8 mouse cellular contexts compared by ENCODE assay signal in genomic region chr7:109010720-109011595, GRCm38 (mm10).
DNase-seq lines count a peak whose midpoint lies in the region; ATAC-seq and TF ChIP-seq lines count a peak whose summit lies in the region.

No protein-coding gene starts in this region.

- H3K4me3 ChIP-seq in kidney, postnatal 0 days (replicated peaks; ENCODE audit: low read depth, low read length): peak overlapping the region; percentile 54
- H3K4me3 ChIP-seq in embryonic facial prominence, embryonic 13.5 days: peak overlapping the region; percentile 69
- H3K4me3 ChIP-seq in neural tube, embryonic 12.5 days: peak overlapping the region; percentile 79

- H3K9ac ChIP-seq in kidney, postnatal 0 days (ENCODE audit: low read depth, low read length): 0 out of 2 replicates have a peak overlapping the region, but pooled peaks have one; percentile 23
- H3K9ac ChIP-seq in embryonic facial prominence, embryonic 13.5 days: peak overlapping the region; percentile 76
- peak overlapping the region; percentile 86 for H3K9ac ChIP-seq in neural tube, embryonic 12.5 days

- H3K36me3 ChIP-seq in kidney, postnatal 0 days (ENCODE audit: insufficient read depth, low read length): no peaks in the 10 kb centered on the region
- no peaks in the 10 kb centered on the region for H3K36me3 ChIP-seq in embryonic facial prominence, embryonic 13.5 days
- H3K36me3 ChIP-seq in neural tube, embryonic 12.5 days: no peaks in the 10 kb centered on the region

- 0 out of 2 replicates have a peak, but pooled peaks cover 5% of the 10 kb centered on the region for H3K4me1 ChIP-seq in kidney, postnatal 0 days (replicated peaks; ENCODE audit: insufficient read depth, low read length)
- peaks cover 12% of the 10 kb centered on the region; the same call in 1 of the 2 replicates for H3K4me1 ChIP-seq in embryonic facial prominence, embryonic 13.5 days
- peaks cover 30% of the 10 kb centered on the region for H3K4me1 ChIP-seq in neural tube, embryonic 12.5 days

- no peak overlapping the region for H3K27ac ChIP-seq in kidney, postnatal 0 days
- no peak overlapping the region for H3K27ac ChIP-seq in embryonic facial prominence, embryonic 13.5 days
- peak overlapping the region; percentile 59; the same call in 1 of the 2 replicates for H3K27ac ChIP-seq in neural tube, embryonic 12.5 days

- no peaks in the 10 kb centered on the region for H3K9me3 ChIP-seq in kidney, postnatal 0 days (replicated peaks; ENCODE audit: low read length)
- no peaks in the 10 kb centered on the region for H3K9me3 ChIP-seq in embryonic facial prominence, embryonic 13.5 days
- H3K9me3 ChIP-seq in neural tube, embryonic 12.5 days: no peaks in the 10 kb centered on the region

- whole genome bisulfite sequencing in kidney, postnatal 0 days: 3% methylated on average over 65 of the region's 82 CpGs
- 1% methylated on average over 66 of the region's 82 CpGs for WGBS in embryonic facial prominence, embryonic 13.5 days
- 1% methylated on average over 80 of the region's 82 CpGs for WGBS in neural tube, embryonic 12.5 days

- ATAC-seq in kidney, postnatal 0 days (replicated peaks; ENCODE audit: low FRiP score, low read depth): 0 out of 2 replicates have a peak, but pooled peaks have one; percentile 46
- ATAC-seq in embryonic facial prominence, embryonic 13.5 days (ENCODE audit: insufficient number of reproducible peaks, insufficient read depth, low FRiP score, low TSS enrichment, low read depth): peak; percentile 71
- ATAC-seq in neural tube, embryonic 12.5 days (ENCODE audit: low FRiP score, low read depth): peak; percentile 70

- peaks cover 22% of the 10 kb centered on the region for H3K27me3 ChIP-seq in kidney, postnatal 0 days (ENCODE audit: insufficient read depth, low read length)
- peaks cover 53% of the 10 kb centered on the region for H3K27me3 ChIP-seq in embryonic facial prominence, embryonic 13.5 days
- H3K27me3 ChIP-seq in neural tube, embryonic 12.5 days (replicated peaks): peaks cover 22% of the 10 kb centered on the region

- no peak for TF ChIP-seq CTCF in kidney, postnatal 0 days (IDR thresholded peaks at IDR 0.05; ENCODE audit: low read depth)

- H3K4me2 ChIP-seq in kidney, postnatal 0 days (ENCODE audit: low read length): peak overlapping the region; percentile 92
- peak overlapping the region; percentile 92 for H3K4me2 ChIP-seq in embryonic facial prominence, embryonic 13.5 days
- peak overlapping the region; percentile 89 for H3K4me2 ChIP-seq in neural tube, embryonic 12.5 days (replicated peaks)

- DNase-seq in kidney, postnatal 0 days (ENCODE audit: low spot score): no peak
- no peak for DNase-seq in kidney, adult 11 months
- peak; percentile 77 for DNase-seq in brain, adult 2 months (ENCODE audit: low read depth, low spot score)
- DNase-seq in layer of hippocampus, postnatal 36 days: peak; percentile 62 to 65
- no peak for DNase-seq in thymus, postnatal 14 days
- no peak for DNase-seq in spleen, postnatal 36 days (ENCODE audit: low spot score in 2 of 2)

Comparison
In these comparisons a context has a peak if more than half of its experiments do, and no peak if none do; other contexts are left out.
1. DNase-seq: peak in brain, adult 2 months (single experiment) and layer of hippocampus, postnatal 36 days (2 of 2); none in kidney, postnatal 0 days (single experiment), kidney, adult 11 months (single experiment), thymus, postnatal 14 days (single experiment) and spleen, postnatal 36 days (0 of 2).
2. H3K9ac ChIP-seq: peak in every context shown above with its lines; median percentile 86 in neural tube, embryonic 12.5 days; 76 in embryonic facial prominence, embryonic 13.5 days; 23 in kidney, postnatal 0 days.
3. Peak in every context shown above with its lines, with median percentiles within 50 percentile points of each other: ATAC-seq, H3K4me2 ChIP-seq and H3K4me3 ChIP-seq.